Mouse (Mus musculus): ENCODE measurements around the gene Thnsl2. TPM values are rescaled to one million over a fixed set of nuclear protein-coding genes. Genes with fewer than 3 reads are reported as not detected.

Gene Thnsl2
- polyA plus RNA-seq (2015; fragmentation: Nextera tagmentation; extraction: Ambion mirVana), result 3.4 and 4.0 TPM in 2 replicates

DNA sequence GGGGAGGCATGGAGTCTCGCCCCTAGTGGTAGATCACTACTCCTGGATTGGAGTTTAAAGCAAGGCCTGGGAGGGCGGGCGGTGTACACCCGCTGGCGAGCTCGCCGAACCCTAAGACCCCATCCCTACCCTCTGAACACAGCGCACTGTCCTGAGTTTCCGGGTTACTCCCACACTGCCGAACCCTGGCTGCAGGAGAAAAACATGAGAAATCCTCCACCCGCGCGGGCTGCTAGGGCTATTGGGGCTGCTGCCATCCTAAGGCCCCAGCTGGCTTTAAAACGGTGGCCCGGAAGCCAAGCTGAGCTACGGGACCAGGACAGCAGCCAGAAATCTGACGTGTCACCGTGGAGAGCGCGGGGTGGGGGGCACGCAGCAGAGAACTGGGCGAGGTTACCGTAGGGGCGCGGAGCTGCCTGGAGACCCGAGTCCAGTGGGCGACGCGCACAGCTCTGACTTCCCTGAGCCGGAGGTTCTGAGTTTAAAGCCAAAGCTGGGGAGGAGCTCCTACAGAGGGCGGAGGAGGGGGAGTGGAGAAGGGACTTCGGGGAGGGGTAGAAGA is at the start of gene Thnsl2:
Gene Thnsl2 (minus strand): TSS at position 546 of the 562 bp plus-strand sequence.
- Histone ChIP-seq H3K9me3 (replicated peaks; ENCODE audit: control insufficient read depth, low read length, poor library complexity, severe bottlenecking) (no peaks in the 10 kb centered on the region), H3K27ac (ENCODE audit: low read length) (peak within 1 kb of the TSS; percentile 74), H3K4me1 (ENCODE audit: control insufficient read depth, insufficient read depth, low read length) (peaks cover 8% of the 10 kb centered on the region; the same call in 1 of the 2 replicates), H3K9ac (ENCODE audit: low read depth, low read length) (peak within 1 kb of the TSS; percentile 83), H3K36me3 (ENCODE audit: control insufficient read depth, insufficient read depth, low read length) (no peaks in the 10 kb centered on the region), H3K27me3 (ENCODE audit: control insufficient read depth, insufficient read depth, low read depth, low read length) (no peaks in the 10 kb centered on the region), H3K4me2 (ENCODE audit: low read length) (peak within 1 kb of the TSS; percentile 87), H3K4me3 (ENCODE audit: low read depth, low read length) (peak within 1 kb of the TSS; percentile 68)
- peak; percentile 92 for ATAC-seq
- under 1% methylated on average over 32 of the region's 32 CpGs for WGBS

DNA sequence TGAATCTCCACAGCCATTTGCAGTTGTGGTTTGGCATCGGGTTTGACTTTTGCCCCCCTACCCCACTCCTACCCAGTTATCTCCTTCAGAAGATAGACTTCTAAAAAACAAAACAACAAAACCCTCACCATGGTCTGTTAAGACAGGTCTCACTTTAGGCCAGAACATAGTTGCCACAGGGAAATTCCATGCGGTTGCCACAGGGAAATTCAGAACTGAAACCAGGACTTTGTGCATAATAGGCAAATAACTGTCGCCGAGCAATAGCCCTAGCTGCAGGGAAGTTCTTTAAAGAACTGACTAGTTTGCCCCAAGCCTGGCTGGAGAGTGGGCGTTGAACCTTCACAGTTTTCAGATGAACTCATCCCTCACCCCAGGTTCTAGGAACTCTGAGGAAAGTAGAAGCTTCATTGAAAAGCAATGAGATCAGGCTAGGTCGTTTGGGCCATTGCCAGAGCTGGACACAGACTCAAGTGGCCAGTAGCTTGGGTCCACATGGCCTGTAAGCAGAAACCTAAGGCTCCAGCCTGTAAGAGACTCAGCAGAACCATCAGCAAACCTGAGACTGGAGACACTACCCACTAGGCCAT is 49.0 kb upstream of the Thnsl2 start:
- no peak overlapping the region for H3K9ac ChIP-seq (ENCODE audit: low read depth, low read length)
- H3K4me1 ChIP-seq (ENCODE audit: control insufficient read depth, insufficient read depth, low read length), result no peaks in the 10 kb centered on the region
- no peaks in the 10 kb centered on the region for H3K27me3 ChIP-seq (ENCODE audit: control insufficient read depth, insufficient read depth, low read depth, low read length)
- H3K4me3 ChIP-seq (ENCODE audit: low read depth, low read length), result no peak overlapping the region
- H3K27ac ChIP-seq (ENCODE audit: low read length), result no peak overlapping the region
- 83% methylated on average over 6 of the region's 6 CpGs for WGBS
- no peaks in the 10 kb centered on the region for H3K9me3 ChIP-seq (replicated peaks; ENCODE audit: control insufficient read depth, low read length, poor library complexity, severe bottlenecking)
- no peak for ATAC-seq
- no peak overlapping the region for H3K4me2 ChIP-seq (ENCODE audit: low read length)
- H3K36me3 ChIP-seq (ENCODE audit: control insufficient read depth, insufficient read depth, low read length), result no peaks in the 10 kb centered on the region

DNA sequence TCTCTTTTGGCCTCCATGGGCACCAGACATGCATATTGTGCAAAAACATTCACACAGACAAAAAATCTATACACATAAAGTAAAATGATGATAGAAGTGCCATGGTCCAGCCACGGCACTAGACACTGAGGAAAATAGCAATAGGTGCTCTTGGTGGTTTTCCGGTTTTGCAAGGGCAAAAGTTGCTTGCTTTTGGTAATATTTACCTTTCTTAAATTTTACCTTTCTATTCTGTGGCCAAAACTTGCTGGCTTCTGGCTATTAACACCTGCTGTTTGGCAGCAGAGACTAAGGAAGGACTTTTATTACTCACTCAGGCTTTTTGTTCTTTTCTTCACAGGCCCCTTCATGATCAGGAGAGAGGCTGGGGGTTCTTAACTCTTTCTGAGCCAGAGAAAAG is 46.3 kb upstream of the Thnsl2 start:
- ATAC-seq, result no peak
- no peaks in the 10 kb centered on the region for H3K4me1 ChIP-seq (ENCODE audit: control insufficient read depth, insufficient read depth, low read length)
- H3K4me2 ChIP-seq (ENCODE audit: low read length), result no peak overlapping the region
- no peaks in the 10 kb centered on the region for H3K27me3 ChIP-seq (ENCODE audit: control insufficient read depth, insufficient read depth, low read depth, low read length)
- no peaks in the 10 kb centered on the region for H3K9me3 ChIP-seq (replicated peaks; ENCODE audit: control insufficient read depth, low read length, poor library complexity, severe bottlenecking)
- H3K36me3 ChIP-seq (ENCODE audit: control insufficient read depth, insufficient read depth, low read length), result no peaks in the 10 kb centered on the region
- 95% methylated on average over 2 of the region's 2 CpGs for WGBS
- H3K27ac ChIP-seq (ENCODE audit: low read length), result no peak overlapping the region
- no peak overlapping the region for H3K4me3 ChIP-seq (ENCODE audit: low read depth, low read length)
- no peak overlapping the region for H3K9ac ChIP-seq (ENCODE audit: low read depth, low read length)

DNA sequence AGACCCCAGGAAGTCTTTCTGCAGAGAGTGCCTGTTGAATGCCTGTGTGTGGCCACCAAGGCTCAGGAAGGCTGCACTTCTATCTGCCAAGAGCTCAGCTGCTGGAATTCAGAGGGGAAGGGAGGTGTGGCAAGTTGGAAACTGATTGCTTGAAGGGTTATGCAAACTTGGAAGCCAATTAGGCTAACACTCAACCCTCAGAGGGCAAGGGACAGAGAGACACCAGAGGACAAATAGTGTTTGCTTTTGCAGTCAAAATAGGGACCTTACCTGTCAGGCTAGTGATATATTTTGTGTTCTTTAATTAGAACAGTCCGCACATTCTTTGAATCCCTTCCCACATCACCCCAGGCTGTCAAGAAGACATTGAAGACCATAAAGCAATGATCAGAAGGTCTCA is 45.3 kb upstream of the Thnsl2 start:
- 91% methylated on average over 1 of the region's 1 CpGs for whole genome bisulfite sequencing
- no peaks in the 10 kb centered on the region for H3K4me1 ChIP-seq (ENCODE audit: control insufficient read depth, insufficient read depth, low read length)
- H3K4me2 ChIP-seq (ENCODE audit: low read length), result no peak overlapping the region
- H3K9me3 ChIP-seq (replicated peaks; ENCODE audit: control insufficient read depth, low read length, poor library complexity, severe bottlenecking), result no peaks in the 10 kb centered on the region
- H3K27ac ChIP-seq (ENCODE audit: low read length), result no peak overlapping the region
- H3K36me3 ChIP-seq (ENCODE audit: control insufficient read depth, insufficient read depth, low read length), result no peaks in the 10 kb centered on the region
- H3K27me3 ChIP-seq (ENCODE audit: control insufficient read depth, insufficient read depth, low read depth, low read length), result no peaks in the 10 kb centered on the region
- no peak overlapping the region for H3K9ac ChIP-seq (ENCODE audit: low read depth, low read length)
- H3K4me3 ChIP-seq (ENCODE audit: low read depth, low read length), result no peak overlapping the region
- ATAC-seq, result no peak

DNA sequence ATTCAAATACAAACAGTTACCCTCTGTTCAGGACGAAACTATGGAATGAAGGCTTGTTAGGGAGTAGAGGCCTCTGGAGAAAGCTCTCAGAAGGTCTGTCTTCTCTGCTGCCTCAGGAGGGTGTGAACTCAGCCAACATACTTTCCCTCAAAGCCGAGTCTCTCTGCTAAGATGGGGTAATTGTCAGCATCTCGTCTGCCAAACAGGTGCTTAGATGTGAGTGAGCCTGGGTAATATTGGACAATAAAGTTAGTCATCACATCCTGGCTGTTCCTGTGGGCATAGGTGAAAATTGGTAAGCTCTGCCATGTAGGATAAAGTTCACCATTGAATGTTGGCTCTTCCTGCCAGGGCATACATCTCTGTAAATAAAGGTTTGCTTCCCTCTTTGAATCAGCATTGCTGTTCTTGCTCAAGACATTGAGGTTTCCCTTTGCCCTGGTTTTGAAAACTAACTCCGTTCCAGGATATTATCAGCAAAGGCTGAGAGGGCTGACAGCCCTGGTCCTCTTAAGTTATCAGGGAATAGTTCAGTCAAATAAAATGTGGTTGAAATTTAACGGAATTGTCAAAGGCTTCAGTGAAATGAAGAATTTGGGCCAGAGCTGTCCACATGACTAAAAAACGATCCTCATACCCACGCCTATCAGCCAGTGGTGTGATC is 40.8 kb upstream of the Thnsl2 start:
- Histone ChIP-seq H3K27ac (ENCODE audit: low read length) (no peak overlapping the region), H3K9ac (ENCODE audit: low read depth, low read length) (no peak overlapping the region), H3K4me2 (ENCODE audit: low read length) (no peak overlapping the region), H3K36me3 (ENCODE audit: control insufficient read depth, insufficient read depth, low read length) (no peaks in the 10 kb centered on the region), H3K4me3 (ENCODE audit: low read depth, low read length) (no peak overlapping the region), H3K4me1 (ENCODE audit: control insufficient read depth, insufficient read depth, low read length) (no peaks in the 10 kb centered on the region), H3K9me3 (replicated peaks; ENCODE audit: control insufficient read depth, low read length, poor library complexity, severe bottlenecking) (no peaks in the 10 kb centered on the region), H3K27me3 (ENCODE audit: control insufficient read depth, insufficient read depth, low read depth, low read length) (no peaks in the 10 kb centered on the region)
- 83% methylated on average over 7 of the region's 7 CpGs for WGBS
- ATAC-seq, result no peak

DNA sequence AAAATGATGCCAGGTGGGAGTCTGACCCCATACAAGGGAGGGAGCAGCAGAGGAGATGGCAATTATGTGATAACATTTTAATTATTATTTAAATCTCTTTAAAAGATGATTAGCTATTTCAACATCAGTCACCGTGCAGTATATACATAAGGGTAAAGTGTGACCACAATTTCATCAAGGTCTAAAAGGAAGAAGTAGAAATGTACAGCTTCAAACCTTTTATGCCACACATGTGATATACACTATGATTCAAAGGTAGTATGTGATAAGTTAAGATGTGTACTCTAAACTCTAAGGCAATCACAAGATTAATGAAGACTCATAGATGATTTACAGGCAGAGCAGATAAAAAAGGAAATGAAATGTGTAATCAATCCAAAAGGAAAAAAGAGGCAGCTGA is 36.4 kb upstream of the Thnsl2 start:
- 88% methylated on average over 1 of the region's 1 CpGs for WGBS
- no peaks in the 10 kb centered on the region for H3K4me1 ChIP-seq (ENCODE audit: control insufficient read depth, insufficient read depth, low read length)
- ATAC-seq, result no peak
- H3K4me3 ChIP-seq (ENCODE audit: low read depth, low read length), result no peak overlapping the region
- no peak overlapping the region for H3K4me2 ChIP-seq (ENCODE audit: low read length)
- H3K27ac ChIP-seq (ENCODE audit: low read length), result no peak overlapping the region
- no peaks in the 10 kb centered on the region for H3K9me3 ChIP-seq (replicated peaks; ENCODE audit: control insufficient read depth, low read length, poor library complexity, severe bottlenecking)
- no peaks in the 10 kb centered on the region for H3K27me3 ChIP-seq (ENCODE audit: control insufficient read depth, insufficient read depth, low read depth, low read length)
- H3K36me3 ChIP-seq (ENCODE audit: control insufficient read depth, insufficient read depth, low read length), result no peaks in the 10 kb centered on the region
- no peak overlapping the region for H3K9ac ChIP-seq (ENCODE audit: low read depth, low read length)

DNA sequence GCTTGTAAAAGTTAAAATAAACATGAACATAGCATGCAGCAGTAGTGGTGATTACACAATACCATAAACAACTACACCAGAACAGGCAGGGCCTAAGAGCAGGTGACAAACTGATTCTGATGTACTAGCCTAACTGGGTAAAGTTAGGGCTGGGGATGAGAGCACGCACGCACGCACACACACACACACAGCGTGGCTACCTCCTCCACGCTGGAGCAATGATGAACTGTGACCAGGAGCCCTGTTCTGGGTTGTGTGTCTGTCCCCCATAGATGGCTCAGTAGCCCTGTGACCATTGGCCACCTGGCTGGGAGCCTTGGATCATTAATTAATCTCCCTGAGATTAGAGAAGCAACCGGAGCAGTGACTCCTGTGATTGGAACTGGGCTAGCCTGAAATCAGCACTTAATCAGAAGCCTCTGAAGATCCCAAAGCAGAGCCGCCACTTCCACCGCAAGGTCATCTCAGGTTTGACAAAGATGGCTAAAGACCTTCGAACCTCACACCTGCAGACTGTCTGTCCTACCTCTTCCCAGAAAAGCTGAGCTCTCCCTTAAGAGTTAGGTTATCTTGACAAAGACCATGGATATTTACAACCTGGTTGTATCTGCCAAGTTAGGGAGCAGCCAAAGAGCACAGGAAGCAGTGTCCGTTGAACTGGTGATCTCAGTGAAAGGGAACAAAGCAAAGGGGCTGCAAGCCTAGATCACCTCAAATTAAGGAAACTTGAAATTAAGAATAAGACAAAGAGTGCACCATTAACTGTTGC is 28.8 kb upstream of the Thnsl2 start:
- H3K9ac ChIP-seq (ENCODE audit: low read depth, low read length), result no peak overlapping the region
- 91% methylated on average over 10 of the region's 10 CpGs for WGBS
- H3K4me2 ChIP-seq (ENCODE audit: low read length), result no peak overlapping the region
- H3K36me3 ChIP-seq (ENCODE audit: control insufficient read depth, insufficient read depth, low read length), result no peaks in the 10 kb centered on the region
- no peak overlapping the region for H3K27ac ChIP-seq (ENCODE audit: low read length)
- no peaks in the 10 kb centered on the region for H3K9me3 ChIP-seq (replicated peaks; ENCODE audit: control insufficient read depth, low read length, poor library complexity, severe bottlenecking)
- ATAC-seq, result no peak
- no peaks in the 10 kb centered on the region for H3K27me3 ChIP-seq (ENCODE audit: control insufficient read depth, insufficient read depth, low read depth, low read length)
- H3K4me1 ChIP-seq (ENCODE audit: control insufficient read depth, insufficient read depth, low read length), result no peaks in the 10 kb centered on the region
- no peak overlapping the region for H3K4me3 ChIP-seq (ENCODE audit: low read depth, low read length)

DNA sequence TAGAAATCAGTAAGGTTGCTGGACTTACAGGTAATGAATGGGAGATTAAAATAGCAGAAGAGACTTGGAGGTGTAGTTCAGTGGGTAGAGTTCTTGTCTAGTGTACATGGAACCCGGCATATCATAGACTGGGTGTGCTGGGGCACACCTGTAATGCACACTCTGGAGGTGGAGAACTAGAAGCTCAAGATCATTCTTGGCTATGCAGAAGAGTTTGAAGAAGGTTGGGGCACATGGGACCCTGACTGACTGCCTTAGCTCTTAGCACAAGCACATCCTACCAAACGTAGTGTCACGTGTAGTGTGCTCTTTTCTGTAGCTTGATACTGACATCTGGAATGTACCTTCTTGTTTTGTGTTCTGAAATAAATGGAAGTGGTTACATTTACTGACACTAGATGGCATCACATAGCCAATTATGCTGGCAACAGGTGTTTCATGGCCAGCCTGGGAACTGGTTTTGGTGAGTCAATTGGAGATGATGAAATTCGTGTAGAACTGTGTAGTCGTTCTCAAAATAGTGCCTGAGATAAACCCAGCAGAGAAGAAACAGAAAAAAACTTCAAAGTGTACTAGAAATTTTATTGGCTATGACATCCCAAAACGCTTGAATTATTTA is 22.4 kb upstream of the Thnsl2 start:
- Histone ChIP-seq H3K9me3 (replicated peaks; ENCODE audit: control insufficient read depth, low read length, poor library complexity, severe bottlenecking) (no peaks in the 10 kb centered on the region), H3K27me3 (ENCODE audit: control insufficient read depth, insufficient read depth, low read depth, low read length) (no peaks in the 10 kb centered on the region), H3K36me3 (ENCODE audit: control insufficient read depth, insufficient read depth, low read length) (no peaks in the 10 kb centered on the region), H3K27ac (ENCODE audit: low read length) (no peak overlapping the region), H3K4me2 (ENCODE audit: low read length) (no peak overlapping the region), H3K4me3 (ENCODE audit: low read depth, low read length) (no peak overlapping the region), H3K4me1 (ENCODE audit: control insufficient read depth, insufficient read depth, low read length) (no peaks in the 10 kb centered on the region), H3K9ac (ENCODE audit: low read depth, low read length) (no peak overlapping the region)
- peak; percentile 64; the same call in 1 of the 2 replicates for ATAC-seq
- WGBS, result 52% methylated on average over 6 of the region's 6 CpGs

All from midbrain, embryonic 16.5 days (tissue).